Comparison of ENCODE assay signal across 23 mouse cellular contexts in genomic region chr7:80427730-80428129, GRCm38 (mm10). TPM values are rescaled to one million over a fixed set of nuclear protein-coding genes. Genes with fewer than 3 reads are reported as not detected.
A peak's percentile ranks its signal among the peaks of the same experiment; 100 is the strongest.
DNase-seq lines count a peak whose midpoint lies in the region; ATAC-seq and TF ChIP-seq lines count a peak whose summit lies in the region.
"Had no signal": no experiment of that assay in that cellular context is flagged by ENCODE, and none has a peak within 500 bp of the region (broad histone marks: within the 10 kb centered on the region; RNA-seq: fewer than 3 reads in every experiment).

No protein-coding gene starts in this region.

- H3K9me3 ChIP-seq in liver, postnatal 0 days (ENCODE audit: low read length), result no peaks in the 10 kb centered on the region
- no peaks in the 10 kb centered on the region for H3K9me3 ChIP-seq in liver, embryonic 12.5 days (replicated peaks)
- H3K9me3 ChIP-seq in hindbrain, embryonic 11.5 days (ENCODE audit: control insufficient read depth, low read length), result no peaks in the 10 kb centered on the region
- no peaks in the 10 kb centered on the region for H3K9me3 ChIP-seq in kidney, embryonic 15.5 days (replicated peaks)
- H3K9me3 ChIP-seq: embryonic facial prominence, embryonic 10.5 days; G1E; heart, embryonic 10.5 days had no signal

- no peak for DNase-seq in liver, postnatal 0 days
- no peak for DNase-seq in yolk sac, embryonic 10.5 days (ENCODE audit: low spot score)
- no peak for DNase-seq in hindbrain, embryonic 11.5 days (ENCODE audit: low spot score)
- DNase-seq: adrenal gland, adult 8-10 months; adrenal gland, postnatal 36 days; B cell, adult 2 months; cerebellum, adult 11-12 months; cerebellum, adult 9-10 months; cerebellum, postnatal 25 days; gastrocnemius, postnatal 36 days; heart, postnatal 10 days; heart, postnatal 4 days had no signal

- H3K27me3 ChIP-seq in liver, postnatal 0 days (ENCODE audit: insufficient read depth, low read length), result no peaks in the 10 kb centered on the region
- peaks cover 3% of the 10 kb centered on the region; the same call in 1 of the 2 replicates for H3K27me3 ChIP-seq in liver, embryonic 12.5 days (replicated peaks)
- H3K27me3 ChIP-seq in hindbrain, embryonic 11.5 days (ENCODE audit: control insufficient read depth, insufficient read depth, low read length), result no peaks in the 10 kb centered on the region
- H3K27me3 ChIP-seq in kidney, embryonic 15.5 days, result no peaks in the 10 kb centered on the region

- H3K36me3 ChIP-seq in liver, postnatal 0 days (replicated peaks; ENCODE audit: insufficient read depth, low read length), result no peaks in the 10 kb centered on the region
- H3K36me3 ChIP-seq in liver, embryonic 12.5 days, result no peaks in the 10 kb centered on the region
- H3K36me3 ChIP-seq in hindbrain, embryonic 11.5 days (ENCODE audit: control insufficient read depth, insufficient read depth, low read length), result no peaks in the 10 kb centered on the region
- no peaks in the 10 kb centered on the region for H3K36me3 ChIP-seq in kidney, embryonic 15.5 days
- H3K36me3 ChIP-seq: embryonic facial prominence, embryonic 10.5 days; G1E; heart, embryonic 10.5 days had no signal

- TF ChIP-seq EP300 in liver, postnatal 0 days (IDR thresholded peaks at IDR 0.05; ENCODE audit: low read depth), result no peak

- H3K4me3 ChIP-seq in liver, postnatal 0 days (ENCODE audit: low read depth, low read length), result no peak overlapping the region
- no peak overlapping the region for H3K4me3 ChIP-seq in liver, embryonic 12.5 days
- H3K4me3 ChIP-seq in hindbrain, embryonic 11.5 days (ENCODE audit: low read depth, low read length), result no peak overlapping the region
- H3K4me3 ChIP-seq in kidney, embryonic 15.5 days (replicated peaks), result no peak overlapping the region
- H3K4me3 ChIP-seq: embryonic facial prominence, embryonic 10.5 days; heart, embryonic 10.5 days had no signal

- peak overlapping the region; percentile 70 for H3K27ac ChIP-seq in liver, postnatal 0 days (ENCODE audit: low read depth)
- H3K27ac ChIP-seq in liver, embryonic 12.5 days, result no peak overlapping the region
- no peak overlapping the region for H3K27ac ChIP-seq in hindbrain, embryonic 11.5 days (ENCODE audit: low read depth, low read length)
- no peak overlapping the region for H3K27ac ChIP-seq in kidney, embryonic 15.5 days
- H3K27ac ChIP-seq: embryonic facial prominence, embryonic 10.5 days; heart, embryonic 10.5 days had no signal

- peak; percentile 14; the same call in 1 of the 2 replicates for ATAC-seq in liver, postnatal 0 days
- ATAC-seq in liver, embryonic 12.5 days, result no peak
- ATAC-seq in common myeloid progenitor, adult 5-6 weeks (replicated peaks; ENCODE audit: low read depth, poor library complexity, severe bottlenecking), result peak; percentile 52
- peak; percentile 62 for ATAC-seq in megakaryocyte, adult 5-6 weeks (ENCODE audit: poor library complexity, severe bottlenecking)
- ATAC-seq in hindbrain, embryonic 11.5 days (ENCODE audit: low FRiP score), result no peak
- no peak for ATAC-seq in kidney, embryonic 15.5 days (replicated peaks; ENCODE audit: low FRiP score)
- ATAC-seq: CD4-positive, CD25-positive, alpha-beta regulatory T cell, adult 4 months; forebrain, embryonic 14.5 days; hindbrain, embryonic 16.5 days; inflammation-experienced regulatory T-cells, adult 6 months had no signal

- H3K4me1 ChIP-seq in liver, postnatal 0 days (ENCODE audit: insufficient read depth), result peaks cover 18% of the 10 kb centered on the region
- H3K4me1 ChIP-seq in liver, embryonic 12.5 days, result peaks cover 8% of the 10 kb centered on the region
- no peaks in the 10 kb centered on the region for H3K4me1 ChIP-seq in hindbrain, embryonic 11.5 days (replicated peaks; ENCODE audit: control insufficient read depth, insufficient read depth, low read length)
- peaks cover 17% of the 10 kb centered on the region for H3K4me1 ChIP-seq in kidney, embryonic 15.5 days

- no peak overlapping the region for H3K9ac ChIP-seq in liver, postnatal 0 days (replicated peaks)
- H3K9ac ChIP-seq in liver, embryonic 12.5 days, result no peak overlapping the region
- H3K9ac ChIP-seq in hindbrain, embryonic 11.5 days (ENCODE audit: low read depth, low read length), result no peak overlapping the region
- H3K9ac ChIP-seq in kidney, embryonic 15.5 days, result no peak overlapping the region

- 55% methylated on average over 5 of the region's 5 CpGs for WGBS in liver, postnatal 0 days (ENCODE audit: insufficient replicate concordance)
- 43% methylated on average over 5 of the region's 5 CpGs for WGBS in liver, embryonic 12.5 days (ENCODE audit: insufficient replicate concordance)
- 86% methylated on average over 5 of the region's 5 CpGs for WGBS in hindbrain, embryonic 11.5 days
- WGBS in kidney, embryonic 15.5 days, result 77% methylated on average over 5 of the region's 5 CpGs

- TF ChIP-seq CTCF in liver, postnatal 0 days (IDR thresholded peaks at IDR 0.05; ENCODE audit: low read depth), result no peak

- no peak overlapping the region for H3K4me2 ChIP-seq in liver, postnatal 0 days (ENCODE audit: low read depth, low read length)
- H3K4me2 ChIP-seq in liver, embryonic 12.5 days, result no peak overlapping the region
- H3K4me2 ChIP-seq in hindbrain, embryonic 11.5 days (replicated peaks; ENCODE audit: low read depth, low read length), result no peak overlapping the region
- H3K4me2 ChIP-seq in kidney, embryonic 15.5 days, result no peak overlapping the region

RNA-seq across cellular contexts. Expression of gene Furin, which starts 22.5 kb away (rescaled TPM):
- 17.7 and 18.0 TPM in 2 replicates for polyA plus RNA-seq in liver, postnatal 0 days (2015; fragmentation: Nextera tagmentation; extraction: Ambion mirVana)
- 5.6 and 5.9 TPM in 2 replicates for polyA plus RNA-seq in liver, embryonic 12.5 days (2016; fragmentation: Nextera tagmentation; extraction: Ambion mirVana)
- 12.2 and 14.4 TPM in 2 replicates for total RNA-seq in common myeloid progenitor, adult 5-6 weeks (2017)
- total RNA-seq in megakaryocyte, adult 5-6 weeks (2015), result 28.0 and 34.1 TPM in 2 replicates
- total RNA-seq in megakaryocyte, adult 5-6 weeks (2017), result 13.8 and 21.3 TPM in 2 replicates
- 3.4 and 4.1 TPM in 2 replicates for polyA plus RNA-seq in hindbrain, embryonic 11.5 days (2014; fragmentation: Nextera tagmentation; extraction: Ambion mirVana)
- polyA plus RNA-seq in kidney, embryonic 15.5 days (2015; fragmentation: Nextera tagmentation; extraction: Ambion mirVana), result 12.9 and 13.5 TPM in 2 replicates

RNA-seq across cellular contexts. Expression of gene Fes, which starts 40.0 kb away (rescaled TPM):
- polyA plus RNA-seq in liver, postnatal 0 days (2015; fragmentation: Nextera tagmentation; extraction: Ambion mirVana), result 16.3 and 16.8 TPM in 2 replicates
- polyA plus RNA-seq in liver, embryonic 12.5 days (2016; fragmentation: Nextera tagmentation; extraction: Ambion mirVana), result 10.3 and 11.4 TPM in 2 replicates
- 70.4 and 105 TPM in 2 replicates for total RNA-seq in common myeloid progenitor, adult 5-6 weeks (2017)
- total RNA-seq in megakaryocyte, adult 5-6 weeks (2015), result 260 and 265 TPM in 2 replicates
- 252 and 267 TPM in 2 replicates for total RNA-seq in megakaryocyte, adult 5-6 weeks (2017)
- polyA plus RNA-seq in hindbrain, embryonic 11.5 days (2014; fragmentation: Nextera tagmentation; extraction: Ambion mirVana), result 5.8 and 9.5 TPM in 2 replicates
- polyA plus RNA-seq in kidney, embryonic 15.5 days (2015; fragmentation: Nextera tagmentation; extraction: Ambion mirVana), result 14.9 and 18.5 TPM in 2 replicates

RNA-seq across cellular contexts. Expression of gene Man2a2, which starts 56.6 kb away (rescaled TPM):
- 2.1 and 2.2 TPM in 2 replicates for polyA plus RNA-seq in liver, postnatal 0 days (2015; fragmentation: Nextera tagmentation; extraction: Ambion mirVana)
- polyA plus RNA-seq in liver, embryonic 12.5 days (2016; fragmentation: Nextera tagmentation; extraction: Ambion mirVana), result 5.8 and 6.5 TPM in 2 replicates
- total RNA-seq in common myeloid progenitor, adult 5-6 weeks (2017), result 36.1 and 38.4 TPM in 2 replicates
- total RNA-seq in megakaryocyte, adult 5-6 weeks (2015), result 23.3 and 25.3 TPM in 2 replicates
- total RNA-seq in megakaryocyte, adult 5-6 weeks (2017), result 27.8 and 39.5 TPM in 2 replicates
- 7.7 and 9.8 TPM in 2 replicates for polyA plus RNA-seq in hindbrain, embryonic 11.5 days (2014; fragmentation: Nextera tagmentation; extraction: Ambion mirVana)
- polyA plus RNA-seq in kidney, embryonic 15.5 days (2015; fragmentation: Nextera tagmentation; extraction: Ambion mirVana), result 16.2 and 20.8 TPM in 2 replicates

Comparison
In these comparisons a context has a peak if more than half of its experiments do, and no peak if none do; other contexts are left out.
1. ATAC-seq: peak in liver, postnatal 0 days (single experiment), common myeloid progenitor, adult 5-6 weeks (single experiment) and megakaryocyte, adult 5-6 weeks (single experiment); none in liver, embryonic 12.5 days (single experiment), hindbrain, embryonic 11.5 days (single experiment) and kidney, embryonic 15.5 days (single experiment).